Mouse (Mus musculus): Measurements from ENCODE around the gene Gm17651.
A peak's percentile ranks its signal among the peaks of the same experiment; 100 is the strongest.

Gm17651 gene

GRCm38 (mm10) chr3:97680631-97681320, 6.3 kb upstream of the Gm17651 start:
- DNase-seq (ENCODE audit: low spot score), result peak; percentile 37

DNA sequence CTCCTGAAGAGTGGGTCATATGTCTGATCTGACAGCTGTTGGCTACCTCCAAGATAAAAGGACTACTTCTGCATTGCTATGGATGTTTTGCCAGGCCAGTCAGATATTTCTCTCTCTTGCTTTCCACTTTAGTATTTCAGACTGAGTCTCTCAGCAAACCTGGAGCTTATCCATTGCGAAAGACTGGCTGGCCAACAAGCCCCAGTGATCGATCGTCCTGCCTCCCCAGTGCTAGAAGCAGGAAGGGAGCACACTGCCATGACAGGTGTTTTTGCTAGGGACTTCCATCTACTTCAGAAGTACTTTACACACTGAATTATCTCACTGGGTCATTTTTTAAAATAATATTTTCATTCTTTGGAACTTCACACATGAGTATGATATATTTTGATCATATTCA, 3.9 kb upstream of the Gm17651 start:
- DNase-seq (ENCODE audit: low spot score), result no peak

GRCm38 (mm10) chr3:97676126-97676525, 1.6 kb upstream of the Gm17651 start:
- DNase-seq (ENCODE audit: low spot score), result no peak

GRCm38 (mm10) chr3:97667093-97667675, 7.3 kb downstream of the Gm17651 start:
- DNase-seq (ENCODE audit: low spot score), result no peak

- DNase-seq (ENCODE audit: low spot score), result no peak
Measured at GRCm38 (mm10) chr3:97666154-97666553, 8.3 kb downstream of the Gm17651 start.

DNA sequence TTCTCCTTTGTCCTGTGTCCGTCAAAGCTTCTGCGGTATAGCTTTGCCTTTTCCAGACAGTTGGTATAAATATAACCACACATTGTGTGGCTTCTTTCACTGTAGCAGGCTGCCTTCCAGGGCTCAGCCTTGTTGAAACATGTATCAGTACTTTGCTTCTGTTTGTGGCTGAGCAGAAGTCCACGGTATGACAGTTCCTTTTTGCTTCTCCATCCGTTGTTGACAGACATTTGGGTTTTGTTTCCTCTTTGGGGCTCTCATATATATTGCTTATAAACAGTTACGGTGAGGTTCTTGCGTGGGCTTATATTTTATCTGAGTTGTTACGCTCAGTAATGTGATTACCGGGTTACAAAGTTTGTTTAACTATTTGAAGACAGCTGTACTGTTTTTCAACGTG, 9.0 kb downstream of the Gm17651 start:
- DNase-seq (ENCODE audit: low spot score), result no peak

DNA sequence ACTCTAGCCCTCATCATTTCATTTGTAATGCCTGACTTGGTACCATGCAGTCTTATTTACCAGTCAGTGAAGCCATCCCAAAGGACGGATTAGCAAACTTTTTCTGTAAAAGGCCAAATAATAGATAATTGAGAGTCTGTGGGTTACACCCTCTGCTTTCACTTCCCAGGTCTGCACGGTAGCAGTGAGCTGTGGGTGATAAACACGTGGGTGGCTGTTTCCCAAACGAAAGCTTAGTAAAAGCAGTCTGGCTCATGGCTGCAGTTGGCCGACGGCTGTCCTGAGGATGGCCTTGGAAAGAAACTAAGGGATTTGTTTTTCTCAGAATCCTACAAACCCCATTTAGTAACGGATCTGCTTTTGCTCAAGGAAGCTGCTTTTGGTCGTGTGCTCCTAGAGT, 13.3 kb downstream of the Gm17651 start:
- DNase-seq (ENCODE audit: low spot score), result no peak

GRCm38 (mm10) chr3:97659746-97660145, 14.7 kb downstream of the Gm17651 start:
- no peak for DNase-seq (ENCODE audit: low spot score)

DNA sequence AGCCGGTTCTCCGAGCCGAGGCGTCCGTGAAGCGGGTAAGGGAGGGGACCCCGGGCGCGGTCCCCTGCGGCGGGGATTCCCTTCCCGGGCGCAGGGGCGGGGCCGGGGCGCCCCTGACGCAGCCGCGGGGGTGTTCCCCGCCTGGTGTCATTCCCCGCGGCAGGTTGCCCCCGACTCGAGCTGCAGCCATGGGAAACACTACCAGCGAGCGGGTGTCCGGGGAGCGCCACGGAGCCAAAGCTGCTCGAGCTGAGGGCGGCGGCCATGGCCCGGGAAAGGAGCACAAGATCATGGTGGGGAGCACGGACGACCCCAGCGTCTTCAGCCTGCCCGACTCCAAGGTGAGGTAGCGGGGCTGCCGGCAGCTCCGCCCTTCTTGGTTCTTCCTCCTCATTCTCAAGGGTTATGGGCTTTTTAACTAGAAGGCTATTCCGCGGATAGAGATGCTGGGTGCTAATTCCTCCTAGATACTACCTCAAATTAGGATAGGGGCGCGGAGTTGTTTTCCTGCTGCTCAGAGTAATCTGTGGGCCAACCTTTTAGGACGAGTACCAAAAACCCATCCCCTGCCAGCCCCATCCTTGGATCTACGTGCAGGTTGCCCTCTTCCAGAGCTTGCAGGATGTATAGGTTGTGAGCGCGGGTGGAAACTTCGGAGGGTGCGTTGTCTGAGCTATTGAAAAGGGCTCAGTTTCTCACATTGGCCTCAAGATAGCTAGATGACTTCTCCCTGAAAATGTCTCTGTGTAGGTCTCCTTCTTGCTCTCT, 15.9 kb downstream of the Gm17651 start:
- DNase-seq (ENCODE audit: low spot score), result peak; percentile 79

GRCm38 (mm10) chr3:97657655-97658411, 16.7 kb downstream of the Gm17651 start, which contains the start of gene Prkab2:
Gene Prkab2, plus strand, starts transcription at chr3:97658193.
- peak; percentile 99 for DNase-seq (ENCODE audit: low spot score)

GRCm38 (mm10) chr3:97654901-97655300, 19.6 kb downstream of the Gm17651 start:
- DNase-seq (ENCODE audit: low spot score), result no peak

DNA sequence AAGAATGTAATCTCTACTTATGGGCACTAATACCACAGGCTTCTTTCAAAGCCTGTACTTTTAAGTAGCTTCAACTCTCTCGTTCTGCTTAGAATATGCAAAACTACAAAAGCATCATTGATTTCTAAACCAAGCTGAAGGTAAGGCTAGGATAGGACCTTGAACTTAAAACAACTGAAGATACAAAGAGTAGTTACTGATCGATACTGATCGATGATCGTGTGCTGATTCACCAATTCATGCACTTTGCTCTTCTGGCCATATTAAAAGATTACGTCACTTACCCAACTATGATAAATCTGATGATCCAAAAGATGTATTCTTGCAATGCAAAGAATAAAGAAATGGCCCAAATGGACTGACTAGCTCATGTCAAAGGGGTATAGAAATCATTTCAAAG, 20.7 kb downstream of the Gm17651 start:
- no peak for DNase-seq (ENCODE audit: low spot score)

DNA sequence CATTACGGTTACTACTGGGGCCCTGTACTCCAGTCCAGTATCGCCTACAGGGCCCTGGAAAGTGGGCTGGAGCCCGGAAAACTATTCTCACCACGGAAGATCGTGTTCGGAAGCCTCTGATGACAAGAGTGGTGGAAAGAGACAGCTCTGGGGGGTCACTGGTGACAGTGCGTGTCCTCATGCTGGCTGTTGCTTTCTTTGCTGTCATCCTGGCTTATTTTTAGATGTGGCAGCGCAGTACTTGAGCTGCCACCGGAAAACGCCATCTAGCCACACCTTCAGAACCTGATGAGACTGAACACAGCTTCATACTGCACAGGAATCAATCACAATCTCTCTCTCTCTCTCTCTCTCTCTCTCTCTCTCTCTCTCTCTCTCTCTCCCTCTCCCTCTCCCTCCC, 22.9 kb downstream of the Gm17651 start:
- no peak for DNase-seq (ENCODE audit: low spot score)

- DNase-seq (ENCODE audit: low spot score), result no peak
Measured at GRCm38 (mm10) chr3:97649469-97649868, 25.0 kb downstream of the Gm17651 start.

GRCm38 (mm10) chr3:97649022-97649421, 25.5 kb downstream of the Gm17651 start:
- no peak for DNase-seq (ENCODE audit: low spot score)

- DNase-seq (ENCODE audit: low spot score), result no peak
Measured at GRCm38 (mm10) chr3:97648518-97648917, 26.0 kb downstream of the Gm17651 start.

GRCm38 (mm10) chr3:97642001-97642400, 32.5 kb downstream of the Gm17651 start:
- no peak for DNase-seq (ENCODE audit: low spot score)

GRCm38 (mm10) chr3:97641396-97641795, 33.1 kb downstream of the Gm17651 start:
- DNase-seq (ENCODE audit: low spot score), result no peak

DNA sequence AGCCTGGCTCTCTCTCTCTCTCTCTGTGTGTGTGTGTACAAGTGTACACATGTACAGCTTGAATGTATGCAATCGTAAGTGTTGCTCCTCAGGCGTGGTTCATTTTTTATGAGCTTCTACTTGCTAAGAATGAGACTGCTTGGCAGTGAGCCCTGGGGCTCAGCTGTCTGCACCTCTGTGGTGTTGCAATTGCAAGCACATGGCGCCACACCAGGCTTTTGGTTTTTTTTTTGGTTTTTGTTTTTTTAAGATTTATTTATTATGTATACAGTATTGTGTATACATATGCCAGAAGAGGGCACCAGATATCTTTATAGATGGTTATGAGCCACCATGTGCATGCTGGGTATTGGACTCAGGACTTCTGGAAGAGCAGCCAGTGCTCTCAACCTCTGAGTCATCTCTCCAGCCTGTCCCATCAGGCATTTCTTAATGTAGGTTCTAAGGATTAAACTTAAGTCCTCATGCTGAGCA, 40.2 kb downstream of the Gm17651 start:
- no peak for DNase-seq (ENCODE audit: low spot score)

GRCm38 (mm10) chr3:97633456-97633855, 41.0 kb downstream of the Gm17651 start:
- no peak for DNase-seq (ENCODE audit: low spot score)

DNA sequence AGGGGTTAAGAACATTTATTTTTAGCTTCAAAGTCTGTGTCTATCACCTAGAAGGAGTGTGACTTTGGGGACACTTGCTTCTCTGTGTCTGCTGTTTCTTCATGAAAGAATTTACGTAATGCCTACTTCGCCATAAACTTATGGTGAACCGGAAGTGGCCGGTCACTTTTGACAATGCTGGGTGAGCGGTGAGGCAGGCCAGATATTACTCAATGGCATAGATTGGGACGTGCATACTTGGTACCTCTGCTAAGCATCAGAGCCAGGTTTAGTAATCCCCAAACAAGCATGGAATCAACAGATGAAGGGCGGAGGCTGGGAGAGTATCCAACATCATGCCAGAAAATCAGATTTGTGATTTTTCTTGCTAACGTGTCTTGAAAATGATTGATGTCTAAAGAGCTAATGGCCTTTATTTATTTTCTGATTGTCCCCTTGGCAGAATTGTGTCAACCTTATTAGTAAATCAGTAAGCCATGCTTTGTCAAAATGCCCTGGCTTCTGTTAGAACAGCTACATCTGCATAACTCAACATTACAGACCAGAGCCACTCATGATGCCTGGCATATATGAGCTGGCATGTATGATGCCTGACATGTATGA, 43.1 kb downstream of the Gm17651 start:
- DNase-seq (ENCODE audit: low spot score), result no peak

DNA sequence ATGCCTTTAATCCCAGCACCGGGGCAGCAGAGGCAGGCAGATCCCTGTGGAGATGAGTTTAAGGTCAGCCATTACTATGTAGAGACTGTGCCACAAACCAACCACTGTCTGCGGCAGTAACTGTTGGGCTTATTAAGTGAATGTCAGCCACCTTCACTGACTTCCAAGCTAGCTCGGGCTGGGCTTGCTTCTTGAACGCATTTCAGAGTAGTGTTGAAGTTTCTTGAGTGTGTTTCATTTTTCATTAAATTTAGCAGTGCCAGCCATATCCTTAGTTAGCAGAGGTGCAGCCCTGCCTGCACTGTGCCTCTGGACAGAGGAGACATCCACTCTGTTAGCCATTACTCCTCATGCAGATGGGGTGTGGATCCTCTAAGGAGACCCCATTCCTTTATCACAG, 43.7 kb downstream of the Gm17651 start:
- no peak for DNase-seq (ENCODE audit: low spot score)
